Mouse (Mus musculus) heart, adult 18-20 months (tissue): ENCODE data around the gene Spaar. TPM values are rescaled to one million over a fixed set of nuclear protein-coding genes. Genes with fewer than 3 reads are reported as not detected.

Source experiments
- DNase-seq, 2 experiments: peaks; one replicate each; pipeline ENCODE4 v3.0.0; 2021 to 2022; ENCODE audit warnings: mixed read lengths in 1 of 2
- total RNA-seq, 2 experiments: library from RNA; stranded (reverse); gene quantifications; 2 replicates each; pipeline ENCODE4 v1.2.3; 2021

The Spaar gene
- total RNA-seq, 2 experiments from 2014 or later: 3.4 to 4.5 TPM

DNA sequence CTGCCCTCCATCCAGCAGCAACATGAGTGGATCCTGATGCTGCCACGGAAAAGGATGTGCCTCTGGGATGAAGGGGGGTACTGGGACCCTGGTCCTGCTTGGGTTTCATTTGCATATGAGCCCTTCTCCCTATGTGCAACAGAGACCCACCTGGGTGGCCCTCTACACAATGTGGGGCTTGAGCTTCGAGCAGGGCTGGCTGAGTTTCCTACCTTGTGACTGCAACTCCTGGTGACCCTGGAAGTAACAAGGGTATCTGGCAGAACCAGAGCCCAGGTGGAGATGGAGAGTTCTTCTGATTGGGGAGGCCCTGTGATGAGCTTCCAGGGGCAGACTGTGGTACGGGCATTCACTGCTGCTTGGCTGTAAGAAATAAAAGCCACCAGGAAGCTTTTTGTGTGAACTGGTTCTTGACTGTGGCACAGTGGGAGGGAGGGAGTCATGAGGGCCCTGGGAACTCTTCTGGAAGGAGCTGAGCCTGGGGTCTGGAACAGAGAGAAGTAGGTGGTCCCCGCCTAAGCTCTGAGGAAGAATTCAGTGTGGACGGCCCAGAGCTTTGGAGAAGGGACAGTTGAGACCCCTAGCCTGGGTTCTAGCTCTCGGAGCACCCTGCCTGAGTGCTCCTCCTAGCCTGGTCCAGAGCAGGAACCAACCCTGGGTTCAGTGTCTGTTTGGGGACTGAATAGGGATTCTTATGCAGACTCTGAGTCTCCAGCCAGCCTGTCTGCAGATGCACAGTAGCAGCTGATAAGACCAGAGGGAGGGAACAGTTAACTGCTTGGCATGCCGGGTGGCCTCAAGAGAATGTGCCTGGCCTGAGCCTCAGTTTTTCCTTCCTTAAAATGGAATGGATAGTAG, 1.9 kb upstream of the Spaar start:
- peak in 1 of 2 experiments; percentile 28 for DNase-seq

DNA sequence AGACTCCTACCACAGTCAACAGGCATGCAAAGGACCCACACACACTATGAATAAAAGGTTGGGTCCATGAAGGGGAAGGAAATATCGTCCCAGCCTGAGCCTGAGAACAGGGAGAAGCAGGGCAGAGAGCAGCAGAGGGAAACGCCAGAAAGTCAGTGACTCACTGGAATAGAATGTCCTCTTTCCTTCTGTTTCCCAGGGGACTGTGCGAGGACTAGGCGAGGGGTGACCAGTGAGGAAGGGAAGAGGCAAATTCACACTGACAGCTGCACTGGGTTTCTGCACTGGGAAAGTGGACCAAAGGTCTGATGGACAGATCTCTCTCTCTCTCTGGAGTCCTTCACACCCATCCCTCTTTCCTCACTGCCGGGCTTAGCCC, 1.3 kb upstream of the Spaar start:
- peak; percentile 88 to 95 for DNase-seq

DNA sequence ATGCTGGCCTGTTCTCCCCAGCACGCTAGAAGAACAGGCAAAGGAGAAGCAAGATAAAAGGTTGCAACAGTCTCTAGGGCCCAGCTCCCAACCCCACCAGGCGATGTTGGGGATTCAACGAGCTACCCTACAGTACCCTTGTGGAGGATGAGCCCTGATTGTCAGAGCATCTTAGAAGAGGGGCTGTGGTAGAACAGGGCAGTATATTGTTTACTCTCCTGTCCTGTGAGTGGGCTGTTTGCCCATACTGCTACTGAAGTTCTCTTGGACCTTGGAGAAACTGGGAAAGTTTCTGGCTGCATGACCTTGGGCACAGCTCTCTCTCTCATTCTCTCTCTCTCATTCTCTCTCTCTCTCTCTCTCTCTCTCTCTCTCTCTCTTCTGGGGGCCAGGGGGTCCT, 708 bp upstream of the Spaar start:
- DNase-seq: no peak

DNA sequence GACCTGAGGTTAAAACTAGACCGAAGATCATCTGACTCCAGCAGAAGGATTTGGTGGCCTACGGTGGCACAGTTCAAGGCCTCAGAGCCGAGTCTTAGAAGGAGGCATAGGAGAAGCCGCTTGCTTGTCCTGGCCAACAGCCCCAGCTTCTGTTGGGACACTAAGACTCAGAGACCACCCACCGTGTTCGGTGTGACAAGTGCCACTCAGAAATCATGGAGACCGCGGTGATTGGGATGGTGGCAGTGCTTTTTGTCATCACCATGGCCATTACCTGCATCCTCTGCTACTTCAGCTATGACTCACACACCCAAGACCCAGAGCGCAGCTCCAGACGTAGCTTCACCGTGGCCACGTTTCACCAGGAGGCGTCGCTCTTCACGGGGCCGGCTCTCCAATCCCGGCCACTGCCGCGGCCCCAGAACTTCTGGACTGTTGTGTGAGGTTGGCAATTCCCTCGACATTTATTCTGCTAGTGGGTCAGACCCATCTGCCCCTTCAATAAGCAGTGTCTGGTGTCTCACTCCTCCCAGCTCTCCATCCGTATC, 990 bp downstream of the Spaar start:
- DNase-seq: peak; percentile 54 to 63

DNA sequence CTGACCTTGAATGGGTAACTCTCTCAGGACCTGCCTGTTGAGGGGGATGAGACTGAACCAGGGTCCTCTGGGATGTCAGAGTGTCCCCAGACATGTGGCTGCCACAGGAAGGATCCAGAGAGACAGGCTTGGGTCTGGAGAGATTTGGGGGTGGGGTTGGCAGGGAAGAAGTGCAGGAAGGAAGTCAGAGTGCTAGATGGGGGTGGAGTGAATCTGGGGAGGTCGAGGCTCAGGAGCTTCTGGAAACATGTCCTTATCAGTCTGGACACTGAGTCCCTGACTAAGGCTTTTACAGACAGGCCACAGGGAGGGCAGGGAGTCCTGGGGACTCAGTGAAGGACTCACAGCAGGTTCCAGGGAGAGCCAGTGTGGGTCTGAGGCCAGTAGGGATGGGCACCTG, 2.3 kb downstream of the Spaar start:
- DNase-seq: peak in 1 of 2 experiments; percentile 47

DNA sequence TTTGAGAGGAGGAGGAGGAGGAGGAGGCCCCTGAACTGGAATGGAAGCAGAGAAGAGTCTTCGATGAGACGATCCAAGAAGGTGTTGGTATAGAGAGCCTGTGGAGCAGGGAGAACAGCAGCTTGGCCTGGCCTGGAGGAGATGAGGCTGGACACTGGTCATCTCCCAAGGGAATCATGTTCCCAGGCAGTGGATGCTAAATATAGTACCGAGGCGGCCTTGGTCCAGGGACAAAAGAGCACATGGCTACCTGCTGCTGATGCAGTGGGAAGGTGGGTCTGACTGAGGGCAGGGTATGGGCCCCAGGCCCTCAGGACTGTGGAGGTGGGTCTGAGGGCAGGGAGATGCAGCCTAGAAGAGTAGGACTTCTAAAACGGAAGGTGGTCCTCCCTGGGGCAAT, 3.4 kb downstream of the Spaar start:
- peak; percentile 55 to 62 for DNase-seq

DNA sequence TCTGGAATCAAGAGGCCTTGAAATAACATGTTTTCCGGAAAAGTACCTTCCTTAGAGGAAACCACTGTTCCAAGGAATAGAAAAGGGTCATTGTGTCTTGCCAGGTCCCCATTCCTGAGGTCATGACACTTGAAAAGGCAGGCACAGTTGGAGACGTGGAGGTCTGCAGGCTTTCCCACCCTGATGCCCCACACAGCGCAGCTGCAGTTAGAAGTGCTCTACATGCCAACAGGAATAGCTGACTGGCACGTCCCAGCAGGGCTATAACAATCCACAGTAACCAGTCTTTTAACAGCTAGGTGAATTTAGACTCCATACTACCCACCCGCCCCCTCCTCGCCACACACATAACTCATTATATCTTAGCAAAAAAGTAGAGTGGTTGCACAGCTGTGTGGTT, 7.3 kb downstream of the Spaar start:
- no peak for DNase-seq

DNA sequence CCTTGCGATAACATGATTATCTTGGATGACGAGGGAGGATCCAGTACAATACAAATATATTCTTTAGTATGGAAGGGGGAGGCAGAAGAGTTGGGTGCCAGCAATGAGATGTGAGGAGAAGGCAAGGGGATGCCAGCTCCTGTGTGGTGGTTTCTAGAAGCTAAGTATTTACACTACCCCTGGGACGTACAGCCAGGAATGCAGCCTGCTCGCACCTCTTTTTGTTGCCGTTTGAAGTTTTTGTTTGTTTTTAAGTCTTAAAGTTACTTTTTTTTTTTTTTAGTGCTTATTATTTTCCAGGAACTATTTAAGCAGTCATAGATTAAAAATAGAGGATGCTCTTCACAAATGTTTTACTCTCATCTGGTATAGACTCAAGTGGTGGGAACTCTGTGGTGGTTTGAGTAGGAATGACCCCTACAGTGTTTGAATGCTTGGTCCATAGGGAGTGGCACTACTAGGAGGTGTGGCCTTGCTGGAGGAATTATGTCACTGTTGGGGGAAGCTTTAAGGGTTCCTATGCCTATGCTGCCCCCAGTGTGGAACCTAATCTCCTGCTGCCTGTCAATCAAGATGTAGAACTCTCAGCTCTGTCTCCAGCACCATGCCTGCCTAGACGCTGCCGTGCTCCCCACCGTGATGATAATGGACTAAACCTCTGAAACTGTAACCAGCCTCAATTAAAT, 9.3 kb downstream of the Spaar start:
- DNase-seq: no peak

DNA sequence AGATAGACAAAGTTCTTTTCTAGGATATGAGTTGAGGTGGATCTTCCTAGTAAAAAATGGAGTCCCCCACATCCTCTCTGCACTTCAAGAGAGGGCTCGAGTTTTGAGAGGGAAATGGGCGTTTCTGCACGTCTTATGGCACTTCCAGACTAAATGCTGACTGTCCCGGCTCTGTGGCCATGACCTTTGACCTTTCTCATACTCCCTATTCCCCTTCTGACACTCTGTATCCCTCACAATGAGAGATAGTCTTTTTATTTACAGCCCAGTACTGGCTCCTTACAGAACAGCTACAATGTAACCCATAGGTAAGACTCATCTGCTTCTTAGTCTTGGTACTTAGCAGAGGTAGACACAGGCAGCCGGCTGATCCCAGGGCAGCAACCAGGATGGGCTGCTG, 11.7 kb downstream of the Spaar start:
- DNase-seq: no peak

DNA sequence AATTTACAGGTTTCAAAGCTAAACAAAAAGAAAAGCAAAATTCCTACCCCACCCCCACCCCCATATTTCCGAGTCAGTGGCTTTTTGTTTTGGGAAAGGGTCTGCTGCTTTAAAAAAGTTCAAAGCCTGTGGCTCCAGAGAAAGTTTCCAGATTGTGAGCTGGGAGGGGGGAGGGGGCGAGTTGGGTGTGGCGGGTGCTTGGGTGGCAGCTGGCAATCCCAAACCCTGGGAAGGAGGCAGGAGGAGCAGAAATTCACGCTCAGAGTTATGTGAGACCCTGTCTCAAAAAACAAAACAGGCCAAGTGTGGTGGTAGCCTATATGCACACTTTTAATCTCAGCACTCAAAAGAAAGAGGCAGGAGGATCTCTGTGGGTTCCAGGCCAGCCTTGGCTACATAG, 12.8 kb downstream of the Spaar start:
- no peak for DNase-seq

DNA sequence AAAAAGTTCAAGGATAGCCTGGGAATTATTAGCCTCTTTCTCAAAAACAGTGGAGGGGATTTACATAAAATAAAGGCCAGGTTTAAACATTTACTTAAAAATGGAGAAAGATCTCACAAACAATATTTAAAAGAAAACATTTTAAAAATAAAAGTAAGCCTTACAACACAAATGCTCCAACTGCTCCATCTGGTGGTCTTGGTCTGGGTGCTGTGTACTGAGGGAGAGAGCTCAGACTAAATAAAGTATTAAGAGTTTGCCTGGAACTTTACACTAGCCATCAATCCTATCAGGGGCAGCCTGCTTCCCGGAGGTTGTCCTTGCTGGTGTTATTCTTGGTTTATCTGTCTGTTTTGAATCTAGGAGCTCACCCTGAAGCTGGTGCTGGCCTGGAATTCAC, 13.3 kb downstream of the Spaar start:
- DNase-seq: peak in 1 of 2 experiments; percentile 52

DNA sequence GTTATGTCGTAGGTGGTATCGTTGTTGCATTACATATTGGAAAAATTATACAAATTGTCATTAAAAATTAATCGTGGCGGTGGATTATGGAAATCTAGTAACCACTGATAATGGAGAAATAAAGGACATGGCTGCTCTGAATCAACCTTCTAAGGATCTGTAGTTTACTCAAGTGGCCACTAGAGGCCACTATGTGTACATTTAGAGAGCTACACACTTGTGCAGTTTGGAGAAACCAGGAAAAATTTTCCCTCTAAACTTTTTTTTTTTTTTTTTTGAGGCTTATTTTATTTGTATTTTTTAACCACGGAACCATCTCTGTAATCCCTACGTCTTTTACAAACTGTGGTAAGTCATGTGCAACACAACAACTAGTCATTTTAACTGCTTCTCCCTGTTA, 15.4 kb downstream of the Spaar start:
- DNase-seq: no peak

DNA sequence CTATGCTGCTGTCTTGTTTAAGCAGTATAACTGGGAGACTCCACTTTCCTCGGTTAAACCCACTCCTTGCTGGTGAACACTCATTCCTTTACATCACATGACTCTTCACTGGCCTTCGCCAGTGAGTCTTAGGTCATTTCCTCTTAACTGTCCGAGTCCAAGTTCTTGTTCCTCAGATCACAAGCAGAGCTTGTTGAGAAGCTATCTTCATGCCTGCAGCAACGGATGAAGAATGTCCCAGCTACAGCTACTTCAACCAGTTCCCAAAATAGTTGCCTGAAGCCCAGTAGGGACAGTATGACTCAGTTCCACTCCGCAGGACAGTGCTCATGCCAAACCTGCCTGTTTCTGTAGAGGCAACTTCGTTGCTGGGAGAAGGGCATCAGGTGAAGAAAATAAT, 27.4 kb downstream of the Spaar start:
- peak; percentile 50 to 69 for DNase-seq

DNA sequence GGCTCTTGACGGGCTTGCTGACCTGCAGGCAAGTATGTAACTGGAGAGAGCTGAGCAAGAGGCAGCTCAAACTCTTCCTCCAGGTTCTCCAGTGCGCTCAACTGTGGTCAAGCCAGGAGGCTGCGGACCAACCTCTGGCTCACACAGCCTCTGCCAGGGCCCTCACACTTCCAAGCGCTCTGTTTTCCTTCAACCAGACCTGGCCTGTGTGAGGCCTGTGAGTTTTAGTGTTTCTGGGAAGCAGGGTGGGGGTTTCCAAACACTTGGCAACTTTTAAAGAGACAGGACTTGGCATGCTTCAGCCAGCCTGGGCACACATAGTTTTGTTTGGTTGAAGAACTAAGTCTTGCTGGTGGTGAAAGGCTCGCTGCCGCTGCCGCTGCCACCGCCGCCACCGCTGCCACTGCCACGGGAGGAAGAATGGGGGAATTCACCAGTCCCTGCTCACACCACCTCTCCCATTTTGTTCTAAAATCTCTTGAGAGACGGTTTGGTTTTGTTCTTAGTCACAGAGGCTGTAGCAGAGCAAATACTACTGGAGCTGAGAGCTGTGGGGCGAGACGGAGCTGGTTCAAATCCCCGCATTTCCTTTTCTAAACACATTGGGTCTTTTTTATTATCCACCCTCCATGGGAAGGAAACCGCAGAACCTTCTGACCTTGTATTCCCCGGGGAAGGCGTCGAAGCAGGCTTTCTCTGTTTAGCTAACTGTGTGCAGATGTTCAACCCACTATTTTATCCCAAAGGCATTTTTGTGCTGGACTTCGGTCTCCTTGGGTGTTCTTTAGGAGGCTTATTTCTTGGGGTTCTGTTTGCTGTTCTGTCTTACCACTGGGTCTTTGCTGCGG, 30.0 kb downstream of the Spaar start:
- peak; percentile 62 to 67 for DNase-seq

DNA sequence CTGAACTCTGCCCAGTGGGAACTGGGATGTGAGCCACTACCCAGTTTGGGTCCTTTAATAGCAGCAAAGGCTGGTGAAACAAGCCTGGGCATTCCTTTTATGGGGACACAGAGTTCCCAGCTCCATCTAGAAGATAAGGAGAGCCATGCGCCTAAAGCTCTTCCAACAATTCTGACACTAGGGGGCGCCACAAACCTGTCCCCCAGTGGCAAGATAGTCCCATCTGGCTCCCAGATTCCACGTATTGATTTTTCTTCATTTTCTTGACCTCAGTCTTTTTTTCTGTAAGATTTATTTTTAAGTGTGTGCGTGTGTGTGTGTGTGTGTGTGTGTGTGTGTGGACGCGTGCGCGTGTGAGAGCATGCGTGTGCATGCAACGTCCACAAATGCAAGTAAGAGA, 30.6 kb downstream of the Spaar start:
- peak; percentile 47 to 62 for DNase-seq

DNA sequence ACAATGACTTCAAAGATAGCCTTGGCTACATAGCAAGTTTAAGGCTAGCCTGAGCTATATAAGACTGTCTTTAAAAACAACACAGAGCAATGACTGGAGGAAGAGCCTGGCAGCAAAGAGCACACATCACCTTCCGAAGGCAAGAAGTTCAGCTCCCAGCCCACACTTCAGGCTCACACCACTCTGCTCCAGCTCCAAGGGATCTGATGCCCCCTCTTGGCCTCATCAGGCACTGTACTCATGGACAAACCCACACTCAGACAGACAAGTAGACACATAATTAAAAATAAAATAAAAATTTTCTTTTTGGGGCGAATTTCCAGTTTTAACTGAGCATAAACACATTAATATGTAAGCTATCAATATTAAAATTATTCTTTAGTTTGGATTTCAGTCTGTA, 31.5 kb downstream of the Spaar start:
- no peak for DNase-seq

DNA sequence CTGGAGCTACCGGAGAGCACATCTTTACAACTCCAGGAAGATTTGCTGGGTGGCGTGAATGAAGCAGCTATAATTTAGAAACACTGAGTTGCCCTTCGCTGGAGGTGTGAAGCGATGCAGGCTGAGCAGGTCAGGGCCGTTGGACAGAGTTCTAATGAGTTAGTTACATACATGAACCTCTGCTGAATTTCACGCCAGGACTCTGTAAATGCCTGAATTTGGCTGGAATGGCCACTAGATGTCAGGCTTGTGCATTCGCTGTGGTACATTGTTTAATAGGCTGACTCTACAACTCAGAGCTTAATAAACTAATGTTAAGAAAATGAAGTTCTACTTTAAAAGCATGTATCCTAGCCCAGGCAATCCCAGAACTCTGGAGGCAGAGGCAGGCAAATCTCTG, 33.6 kb downstream of the Spaar start:
- peak; percentile 52 to 83 for DNase-seq

DNA sequence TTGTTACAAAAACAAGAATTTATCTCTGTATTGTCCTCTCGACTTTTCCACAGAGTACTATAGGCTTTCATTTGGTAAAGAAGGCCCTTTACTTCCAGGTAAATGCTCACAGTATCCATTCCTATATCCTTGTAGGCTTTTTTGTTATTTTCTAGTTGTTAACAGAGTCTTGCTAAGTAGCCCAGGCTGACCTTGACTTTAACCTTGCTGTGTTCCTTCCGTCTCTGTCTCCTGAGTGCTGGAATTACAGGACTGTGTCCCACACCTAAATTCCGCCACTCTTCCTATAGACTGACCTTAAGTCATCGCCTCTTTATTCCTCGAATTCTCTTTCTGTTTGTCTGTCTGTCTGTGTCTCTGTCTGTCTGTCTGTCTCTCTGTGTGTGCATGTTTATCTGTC, 38.5 kb downstream of the Spaar start:
- no peak for DNase-seq

DNA sequence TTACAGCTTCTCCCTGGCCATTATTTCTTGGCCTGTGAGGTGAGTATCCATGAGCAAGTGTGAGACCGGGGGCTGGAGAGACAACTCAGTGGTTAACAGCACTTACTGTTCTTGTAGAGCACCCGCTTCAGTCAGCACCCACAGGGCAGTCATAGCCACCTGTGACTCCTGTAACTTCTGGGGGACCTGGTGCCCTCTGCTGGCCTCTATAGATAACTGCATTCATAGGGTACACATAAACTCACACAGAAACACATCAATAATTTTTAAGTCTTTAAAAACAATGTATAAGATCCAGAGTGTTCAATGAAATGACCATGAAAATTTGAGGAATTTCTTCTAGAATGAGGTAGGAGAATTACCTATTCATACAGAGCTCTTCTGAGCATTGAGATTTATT, 39.5 kb downstream of the Spaar start:
- no peak for DNase-seq

DNA sequence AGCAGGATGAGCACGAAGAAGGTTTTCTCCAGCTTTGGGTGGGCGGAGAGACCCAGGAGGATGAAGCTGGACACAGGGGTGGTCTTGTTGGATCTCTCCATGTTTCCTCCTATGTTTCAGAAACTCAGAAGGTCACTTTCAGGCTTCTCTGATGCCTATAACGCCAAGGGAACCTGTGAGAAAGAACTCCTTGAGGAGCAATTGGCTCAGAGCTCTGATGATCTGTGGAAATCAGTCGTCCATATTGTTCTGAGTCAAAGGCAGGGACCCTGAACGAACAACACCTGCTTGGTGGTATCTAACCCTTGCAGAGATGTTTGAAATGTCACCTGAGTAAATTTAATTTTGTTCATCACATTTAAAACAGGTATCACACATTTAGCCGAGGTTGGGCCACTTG, 41.1 kb downstream of the Spaar start, which contains the start of gene Olfr159:
Olfr159 (minus strand) TSS at position 101 of the 400 bp plus-strand sequence.
- no peak for DNase-seq

DNA sequence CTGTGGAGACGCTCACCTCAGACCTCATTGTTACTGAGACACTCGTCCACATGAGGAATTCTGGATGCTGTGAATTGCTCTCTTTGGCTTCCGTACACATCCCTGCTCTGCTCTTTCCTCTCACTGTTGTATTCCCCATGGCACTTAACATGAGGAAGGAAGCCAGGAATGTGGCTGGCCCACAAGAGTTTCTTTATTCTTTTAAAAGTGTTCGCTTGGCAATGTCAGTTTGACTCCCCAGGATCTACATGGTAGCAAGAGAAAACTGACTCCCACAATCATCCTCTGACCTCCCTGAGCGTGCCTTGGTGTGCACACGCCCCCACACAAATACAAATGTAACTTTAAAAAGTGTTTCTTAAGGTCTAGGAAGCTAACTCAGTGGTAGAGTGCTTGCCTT, 41.8 kb downstream of the Spaar start:
- DNase-seq: no peak

DNA sequence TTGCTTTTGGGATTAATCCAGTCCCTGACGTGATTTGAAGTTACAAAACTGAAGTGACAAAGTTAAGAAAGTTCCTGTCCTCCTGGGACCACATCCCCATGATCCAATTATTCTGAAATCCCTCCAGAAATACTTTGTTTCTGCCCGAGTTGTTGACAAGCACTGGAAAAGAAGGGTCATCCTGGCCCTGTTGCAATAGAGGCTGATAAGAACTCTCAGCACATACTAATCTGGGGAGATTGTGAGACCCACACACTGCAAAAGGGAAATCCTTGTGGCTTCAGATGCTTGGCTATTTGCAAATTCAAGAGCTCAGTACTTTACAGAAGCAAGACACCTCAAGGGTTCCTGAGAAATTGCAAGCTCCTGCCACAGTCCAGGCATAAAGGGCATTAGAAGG, 42.5 kb downstream of the Spaar start:
- DNase-seq: peak; percentile 16 to 27
